Mouse (Mus musculus) myocyte (in vitro differentiated cells): Measurements from ENCODE around the gene Ddr2. TPM values are rescaled to one million over a fixed set of nuclear protein-coding genes. Genes with fewer than 3 reads are reported as not detected.
A peak's percentile ranks its signal among the peaks of the same experiment; 100 is the strongest.
"Not testable (repeated sequence)": the region's sequence is repeated elsewhere in the genome, so short reads cannot be mapped to it uniquely, and the experiment has no call there.

Experiments
- H3K27me3 ChIP-seq: one replicate; pipeline ENCODE4 v1.6.1; 2011; ENCODE audit not compliant: control insufficient read depth, insufficient read depth, insufficient read length
- H3K36me3 ChIP-seq: one replicate; pipeline ENCODE4 v1.6.1; 2011; ENCODE audit not compliant: control insufficient read depth, insufficient read depth
- H3K4me2 ChIP-seq: one replicate; pipeline ENCODE4 v1.6.1; 2011; ENCODE audit warnings: low read depth, control low read depth
- H3K4me3 ChIP-seq: one replicate; pipeline ENCODE4 v1.5.1; 2011; ENCODE audit warnings: mild to moderate bottlenecking, control low read depth, moderate library complexity
- H3K79me2 ChIP-seq: one replicate; pipeline ENCODE4 v1.6.1; 2011; ENCODE audit not compliant: control insufficient read depth, insufficient read depth
- H3ac ChIP-seq: one replicate; pipeline ENCODE4 v1.6.1; 2011; ENCODE audit not compliant: control insufficient read depth, insufficient read length
- CEBPB ChIP-seq: IDR thresholded peaks from 2 replicates; pipeline ENCODE4 v1.6.1; 2011; ENCODE audit warnings: mild to moderate bottlenecking, moderate library complexity; ENCODE audit not compliant: poor library complexity, insufficient read depth, severe bottlenecking
- E2F4 ChIP-seq: IDR thresholded peaks from one replicate; pipeline ENCODE4 v1.6.1; 2011; ENCODE audit warnings: mild to moderate bottlenecking, control low read depth, moderate library complexity; ENCODE audit not compliant: insufficient read depth
- MAX ChIP-seq: IDR thresholded peaks from one replicate; pipeline ENCODE4 v1.6.1; 2011; ENCODE audit warnings: low read depth, mild to moderate bottlenecking, control low read depth
- MYOD1 ChIP-seq, 3 experiments: IDR thresholded peaks; one replicate each; pipeline ENCODE4 v1.6.1; 2011; ENCODE audit warnings: control low read depth in 2 of 3, low read depth in 2 of 3, mild to moderate bottlenecking in 2 of 3, moderate library complexity in 1 of 3; ENCODE audit not compliant: insufficient read length in 2 of 3, control insufficient read depth in 1 of 3
- MYOG ChIP-seq, 3 experiments: IDR thresholded peaks; one replicate each; pipeline ENCODE4 v1.6.1; 2011; ENCODE audit warnings: control low read depth in 2 of 3, low read depth in 2 of 3, mild to moderate bottlenecking in 2 of 3; ENCODE audit not compliant: insufficient read length in 2 of 3, control insufficient read depth in 1 of 3, insufficient read depth in 1 of 3
- POLR2A ChIP-seq: IDR thresholded peaks from one replicate; pipeline ENCODE4 v1.6.1; 2011; ENCODE audit warnings: low read depth, mild to moderate bottlenecking, control low read depth, moderate library complexity; ENCODE audit not compliant: insufficient read length
- POLR2AphosphoS2 ChIP-seq: IDR thresholded peaks from one replicate; pipeline ENCODE4 v1.6.1; 2011; ENCODE audit warnings: low read depth, control low read depth; ENCODE audit not compliant: insufficient read length
- REST ChIP-seq: IDR thresholded peaks from one replicate; pipeline ENCODE4 v1.6.1; 2011; ENCODE audit warnings: mild to moderate bottlenecking, control low read depth, moderate library complexity; ENCODE audit not compliant: insufficient read depth, insufficient read length
- SRF ChIP-seq: IDR thresholded peaks from one replicate; pipeline ENCODE4 v1.6.1; 2011; ENCODE audit warnings: low read depth; ENCODE audit not compliant: control insufficient read depth, insufficient read length
- TCF12 ChIP-seq: IDR thresholded peaks from one replicate; pipeline ENCODE4 v1.6.1; 2011; ENCODE audit warnings: mild to moderate bottlenecking, control low read depth; ENCODE audit not compliant: poor library complexity, insufficient read depth, severe bottlenecking
- TCF3 ChIP-seq: IDR thresholded peaks from one replicate; pipeline ENCODE4 v1.6.1; 2011; ENCODE audit warnings: low read depth, control low read depth; ENCODE audit not compliant: insufficient read length
- USF1 ChIP-seq: IDR thresholded peaks from one replicate; pipeline ENCODE4 v1.6.1; 2011; ENCODE audit warnings: low read depth, mild to moderate bottlenecking, control low read depth, moderate library complexity
- polyA plus RNA-seq: library from polyadenylated mRNA; unstranded; fragments of >200 nt; fragmentation: generic; extraction: Trizol; gene quantifications from one replicate; pipeline ENCODE4 v1.2.1, GENCODE M21; 2012; ENCODE audit warnings: missing spikeins

The Ddr2 gene
- polyA plus RNA-seq, 1 experiment, result 33.8 TPM

GRCm38 (mm10) chr1:170008432-170009220, 101.9 kb downstream of the Ddr2 start:
- TF ChIP-seq MYOD1 (IDR thresholded peaks at IDR 0.05; ENCODE audit: control insufficient read depth in 1 of 3, insufficient read length in 2 of 3, low read depth in 2 of 3) (no peak), MYOG (IDR thresholded peaks at IDR 0.05; ENCODE audit: control insufficient read depth in 1 of 3, insufficient read depth in 1 of 3, insufficient read length in 2 of 3, low read depth in 2 of 3) (no peak), TCF3 (no peak), POLR2AphosphoS2 (no peak), E2F4 (no peak), CEBPB (no peak), TCF12 (no peak), REST (no peak), SRF (no peak), USF1 (no peak), MAX (no peak), POLR2A (no peak)
- H3K79me2 ChIP-seq, result peaks cover 6% of the 10 kb centered on the region
- H3K36me3 ChIP-seq, result peaks cover 26% of the 10 kb centered on the region
- no peak overlapping the region for H3K4me3 ChIP-seq
- H3ac ChIP-seq, result no peak overlapping the region
- no peak overlapping the region for H3K4me2 ChIP-seq
- no peaks in the 10 kb centered on the region for H3K27me3 ChIP-seq

GRCm38 (mm10) chr1:170006516-170006915, 104.0 kb downstream of the Ddr2 start:
- H3K79me2 ChIP-seq, result peaks cover 6% of the 10 kb centered on the region
- H3ac ChIP-seq, result no peak overlapping the region
- H3K4me3 ChIP-seq, result no peak overlapping the region
- H3K27me3 ChIP-seq, result no peaks in the 10 kb centered on the region
- H3K36me3 ChIP-seq, result peaks cover 40% of the 10 kb centered on the region
- no peak for TF ChIP-seq TCF3
- TF ChIP-seq SRF, result peak; percentile 83
- H3K4me2 ChIP-seq, result peak overlapping the region; percentile 13

- H3K27me3 ChIP-seq, result no peaks in the 10 kb centered on the region
- no peak overlapping the region for H3K4me2 ChIP-seq
- TF ChIP-seq USF1, result no peak
- TF ChIP-seq SRF, result no peak
- TF ChIP-seq TCF12, result no peak
- no peak for TF ChIP-seq CEBPB
- TF ChIP-seq TCF3, result no peak
- TF ChIP-seq MAX, result no peak
- no peak for TF ChIP-seq POLR2AphosphoS2
- no peak for TF ChIP-seq REST
- TF ChIP-seq E2F4, result no peak
- no peak for TF ChIP-seq MYOD1 (IDR thresholded peaks at IDR 0.05; ENCODE audit: control insufficient read depth in 1 of 3, insufficient read length in 2 of 3, low read depth in 2 of 3)
- no peak for TF ChIP-seq POLR2A
- no peak for TF ChIP-seq MYOG (IDR thresholded peaks at IDR 0.05; ENCODE audit: control insufficient read depth in 1 of 3, insufficient read depth in 1 of 3, insufficient read length in 2 of 3, low read depth in 2 of 3)
- no peak overlapping the region for H3K4me3 ChIP-seq
- peaks cover 51% of the 10 kb centered on the region for H3K36me3 ChIP-seq
- no peak overlapping the region for H3ac ChIP-seq
- H3K79me2 ChIP-seq, result peaks cover 6% of the 10 kb centered on the region
These were observed 105.3 kb downstream of the Ddr2 start for GRCm38 (mm10) chr1:170005297-170005696.

- H3K4me2 ChIP-seq, H3K79me2 ChIP-seq, H3ac ChIP-seq, H3K27me3 ChIP-seq, H3K4me3 ChIP-seq: not testable (repeated sequence)
- peaks cover 64% of the 10 kb centered on the region for H3K36me3 ChIP-seq
These were observed 116.7 kb downstream of the Ddr2 start for GRCm38 (mm10) chr1:169993901-169994300.

GRCm38 (mm10) chr1:169986166-169986565, 124.4 kb downstream of the Ddr2 start:
- H3K36me3 ChIP-seq, result peaks cover 61% of the 10 kb centered on the region
- no peaks in the 10 kb centered on the region for H3K27me3 ChIP-seq
- TF ChIP-seq MYOG (IDR thresholded peaks at IDR 0.05; ENCODE audit: control insufficient read depth in 1 of 3, insufficient read depth in 1 of 3, insufficient read length in 2 of 3, low read depth in 2 of 3), result no peak
- no peak for TF ChIP-seq SRF
- no peak for TF ChIP-seq MAX
- TF ChIP-seq E2F4, result no peak
- no peak overlapping the region for H3ac ChIP-seq
- H3K4me2 ChIP-seq, result no peak overlapping the region
- no peaks in the 10 kb centered on the region for H3K79me2 ChIP-seq
- H3K4me3 ChIP-seq, result no peak overlapping the region

- TF ChIP-seq SRF (no peak), POLR2A (no peak), TCF12 (no peak), MAX (no peak), MYOG (IDR thresholded peaks at IDR 0.05; ENCODE audit: control insufficient read depth in 1 of 3, insufficient read depth in 1 of 3, insufficient read length in 2 of 3, low read depth in 2 of 3) (no peak), TCF3 (no peak), USF1 (no peak), CEBPB (no peak), POLR2AphosphoS2 (no peak), E2F4 (no peak), MYOD1 (IDR thresholded peaks at IDR 0.05; ENCODE audit: control insufficient read depth in 1 of 3, insufficient read length in 2 of 3, low read depth in 2 of 3) (no peak), REST (no peak)
- Histone ChIP-seq H3K4me2 (no peak overlapping the region), H3K79me2 (no peaks in the 10 kb centered on the region), H3ac (no peak overlapping the region), H3K36me3 (peaks cover 29% of the 10 kb centered on the region), H3K27me3 (no peaks in the 10 kb centered on the region), H3K4me3 (no peak overlapping the region)
These were observed 132.9 kb downstream of the Ddr2 start for GRCm38 (mm10) chr1:169977621-169978020.
